28 mouse cellular contexts compared by ENCODE assay signal in the genomic region with DNA sequence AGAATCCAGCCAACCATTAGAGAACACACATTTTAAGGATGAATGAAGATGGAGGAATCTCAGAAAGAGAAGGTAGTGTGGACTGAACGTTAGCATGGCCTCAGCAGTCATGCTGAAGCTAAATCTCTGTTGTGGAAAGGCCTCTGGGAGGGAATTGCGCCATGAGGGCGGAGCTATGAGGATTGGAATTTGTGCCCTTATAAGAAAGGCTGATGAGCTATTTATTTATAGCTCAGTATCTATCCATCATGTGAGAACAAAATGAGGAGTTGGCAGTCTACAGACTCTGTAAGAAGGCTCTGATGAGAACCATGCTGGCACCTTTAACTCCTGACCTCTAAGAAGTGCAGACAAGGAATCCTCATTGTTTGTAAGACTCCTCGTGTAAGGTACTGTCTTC.
DNase-seq lines count a peak whose midpoint lies in the region; ATAC-seq and TF ChIP-seq lines count a peak whose summit lies in the region.
"Had no signal": no experiment of that assay in that cellular context is flagged by ENCODE, and none has a peak within 500 bp of the region (broad histone marks: within the 10 kb centered on the region; RNA-seq: fewer than 3 reads in every experiment).

No protein-coding gene starts in this region.

- no peak for TF ChIP-seq CTCF in gastrocnemius, adult 2 months (IDR thresholded peaks at IDR 0.05)
- TF ChIP-seq CTCF in midbrain, postnatal 0 days (IDR thresholded peaks at IDR 0.05): no peak

- H3K9ac ChIP-seq in midbrain, embryonic 11.5 days (ENCODE audit: low read length): no peak overlapping the region
- H3K9ac ChIP-seq in midbrain, postnatal 0 days (replicated peaks; ENCODE audit: low read length, poor library complexity, severe bottlenecking): no peak overlapping the region
- H3K9ac ChIP-seq: forebrain, embryonic 13.5 days; heart, embryonic 15.5 days; hindbrain, embryonic 13.5 days; limb, embryonic 15.5 days; liver, embryonic 15.5 days; neural tube, embryonic 15.5 days had no signal

- H3K4me1 ChIP-seq in midbrain, embryonic 11.5 days (ENCODE audit: control insufficient read depth, insufficient read depth, low read length): peaks cover 3% of the 10 kb centered on the region; the same call in 1 of the 2 replicates
- H3K4me1 ChIP-seq in midbrain, postnatal 0 days (ENCODE audit: insufficient read depth, low read length): no peaks in the 10 kb centered on the region
- H3K4me1 ChIP-seq: hindbrain, embryonic 13.5 days; limb, embryonic 15.5 days; liver, embryonic 15.5 days; neural tube, embryonic 15.5 days had no signal

- H3K9me3 ChIP-seq in midbrain, embryonic 11.5 days (ENCODE audit: control insufficient read depth, low read length): no peaks in the 10 kb centered on the region
- H3K9me3 ChIP-seq in midbrain, postnatal 0 days (ENCODE audit: low read length): no peaks in the 10 kb centered on the region
- H3K9me3 ChIP-seq: forebrain, embryonic 13.5 days; G1E; heart, embryonic 15.5 days; hindbrain, embryonic 13.5 days; limb, embryonic 10.5 days; limb, embryonic 15.5 days; liver, embryonic 15.5 days; neural tube, embryonic 15.5 days had no signal

- no peaks in the 10 kb centered on the region for H3K36me3 ChIP-seq in midbrain, embryonic 11.5 days (ENCODE audit: control insufficient read depth, insufficient read depth, low read length)
- H3K36me3 ChIP-seq in midbrain, postnatal 0 days (ENCODE audit: insufficient read depth, low read length): no peaks in the 10 kb centered on the region
- H3K36me3 ChIP-seq: G1E; heart, embryonic 15.5 days; hindbrain, embryonic 13.5 days; limb, embryonic 10.5 days; limb, embryonic 15.5 days; liver, embryonic 15.5 days; neural tube, embryonic 15.5 days had no signal

- no peak for ATAC-seq in midbrain, embryonic 11.5 days (ENCODE audit: low FRiP score)
- ATAC-seq in midbrain, postnatal 0 days (ENCODE audit: low FRiP score): no peak
- ATAC-seq: intestine, embryonic 16.5 days had no signal

- intact Hi-C loops in gastrocnemius, adult 2 months (cut with DNase I): no loop called here
- intact Hi-C loops in heart, postnatal 10 days (cut with DNase I): no loop called here

- H3K27me3 ChIP-seq in midbrain, embryonic 11.5 days (ENCODE audit: control insufficient read depth, insufficient read depth, low read length): no peaks in the 10 kb centered on the region
- no peaks in the 10 kb centered on the region for H3K27me3 ChIP-seq in midbrain, postnatal 0 days (ENCODE audit: insufficient read depth, low read length)
- H3K27me3 ChIP-seq: forebrain, embryonic 13.5 days; heart, embryonic 15.5 days; hindbrain, embryonic 13.5 days; limb, embryonic 15.5 days; liver, embryonic 15.5 days; neural tube, embryonic 15.5 days had no signal

- WGBS in midbrain, embryonic 11.5 days: 84% methylated on average over 4 of the region's 4 CpGs
- WGBS in midbrain, postnatal 0 days: 83% methylated on average over 4 of the region's 4 CpGs

- H3K27ac ChIP-seq in gastrocnemius, adult 2 months: peak overlapping the region; percentile 21; the same call in 1 of the 2 replicates
- no peak overlapping the region for H3K27ac ChIP-seq in midbrain, embryonic 11.5 days (ENCODE audit: low read depth, low read length)
- no peak overlapping the region for H3K27ac ChIP-seq in midbrain, postnatal 0 days (ENCODE audit: low read depth, low read length)
- H3K27ac ChIP-seq: forebrain, embryonic 13.5 days; heart, adult 2 months; heart, embryonic 15.5 days; hindbrain, embryonic 13.5 days; kidney, postnatal 0 days; limb, embryonic 10.5 days; limb, embryonic 15.5 days; liver, embryonic 15.5 days; macrophage; neural tube, embryonic 15.5 days had no signal

- H3K4me3 ChIP-seq in gastrocnemius, adult 2 months: no peak overlapping the region
- no peak overlapping the region for H3K4me3 ChIP-seq in midbrain, embryonic 11.5 days (ENCODE audit: low read depth, low read length)
- H3K4me3 ChIP-seq in midbrain, postnatal 0 days (ENCODE audit: low read depth, low read length): no peak overlapping the region
- H3K4me3 ChIP-seq: forebrain, embryonic 13.5 days; heart, adult 2 months; heart, embryonic 15.5 days; hindbrain, embryonic 13.5 days; limb, embryonic 10.5 days; limb, embryonic 15.5 days; liver, embryonic 15.5 days; neural tube, embryonic 15.5 days had no signal

- no peak for DNase-seq in gastrocnemius, adult 2 months
- DNase-seq in gastrocnemius, postnatal 10 days: no peak
- peak; percentile 43 to 50 for DNase-seq in heart, postnatal 10 days
- no peak for DNase-seq in heart, adult 8-10 months (ENCODE audit: low spot score)
- DNase-seq in midbrain, embryonic 11.5 days (ENCODE audit: low spot score, missing footprints): peak; percentile 53
- DNase-seq in midbrain, postnatal 0 days (ENCODE audit: low spot score): no peak
- DNase-seq in adrenal gland, postnatal 10 days: no peak
- DNase-seq in cerebellum, adult 8-10 months: no peak
- DNase-seq: cerebellum, adult 9-10 months; cerebellum, postnatal 36 days; gastrocnemius, postnatal 25 days; kidney, adult 8-10 months; layer of hippocampus, postnatal 36 days; midbrain, embryonic 14.5 days; retina, postnatal 1 day; right cerebral cortex, postnatal 14 days had no signal

- H3K4me2 ChIP-seq in midbrain, embryonic 11.5 days: no peak overlapping the region
- no peak overlapping the region for H3K4me2 ChIP-seq in midbrain, postnatal 0 days (ENCODE audit: low read depth, low read length, poor library complexity, severe bottlenecking)
- H3K4me2 ChIP-seq: forebrain, embryonic 13.5 days; heart, embryonic 15.5 days; hindbrain, embryonic 13.5 days; limb, embryonic 15.5 days; liver, embryonic 15.5 days; neural tube, embryonic 15.5 days had no signal

Comparison
In these comparisons a context has a peak if more than half of its experiments do, and no peak if none do; other contexts are left out.
1. DNase-seq: peak in heart, postnatal 10 days (2 of 2) and midbrain, embryonic 11.5 days (single experiment); none in gastrocnemius, adult 2 months (single experiment), gastrocnemius, postnatal 10 days (single experiment), heart, adult 8-10 months (single experiment), midbrain, postnatal 0 days (single experiment), adrenal gland, postnatal 10 days (single experiment) and cerebellum, adult 8-10 months (single experiment).